Mouse (Mus musculus) hindbrain, postnatal 0 days (tissue): Measurements from ENCODE around the gene Gm6583. TPM values are rescaled to one million over a fixed set of nuclear protein-coding genes. Genes with fewer than 3 reads are reported as not detected.
A peak's percentile ranks its signal among the peaks of the same experiment; 100 is the strongest.
"Not testable (repeated sequence)": the region's sequence is repeated elsewhere in the genome, so short reads cannot be mapped to it uniquely, and the experiment has no call there.

Source experiments
- ATAC-seq: fragments of 200-750 bp; cut with Nextera tagmentation; 2 replicates; pipeline ENCODE4 v1.8.0; 2017; ENCODE audit warnings: mild to moderate bottlenecking, moderate TSS enrichment, moderate library complexity
- DNase-seq: peaks from one replicate; pipeline ENCODE4 v3.0.0-alpha.2; 2015; ENCODE audit warnings: low spot score
- H3K27ac ChIP-seq: fragments of 300-500 bp; sonication (generic); 2 replicates; pipeline ENCODE4 v1.5.1; 2014; ENCODE audit warnings: mild to moderate bottlenecking
- H3K27me3 ChIP-seq: fragments of 300-500 bp; sonication (generic); 2 replicates; pipeline ENCODE4 v1.6.1; 2014; ENCODE audit warnings: low read length, mixed read lengths; ENCODE audit not compliant: insufficient read depth
- H3K36me3 ChIP-seq: fragments of 300-500 bp; sonication (generic); 2 replicates; pipeline ENCODE4 v1.6.1; 2014; ENCODE audit warnings: low read length, mixed read lengths; ENCODE audit not compliant: insufficient read depth
- H3K4me1 ChIP-seq: fragments of 300-500 bp; sonication (generic); 2 replicates; pipeline ENCODE4 v1.6.1; 2014; ENCODE audit warnings: antibody characterized with exemption, low read length, mixed read lengths; ENCODE audit not compliant: insufficient read depth
- H3K4me2 ChIP-seq: fragments of 300-500 bp; sonication (generic); 2 replicates; pipeline ENCODE4 v1.6.1; 2014; ENCODE audit warnings: low read depth, mild to moderate bottlenecking, low read length, moderate library complexity, mixed read lengths
- H3K4me3 ChIP-seq: fragments of 300-500 bp; sonication (generic); 2 replicates; pipeline ENCODE4 v1.5.1; 2014; ENCODE audit warnings: low read length
- H3K9ac ChIP-seq: fragments of 300-500 bp; sonication (generic); replicated peaks from 2 replicates; pipeline ENCODE4 v1.6.1; 2014; ENCODE audit warnings: mild to moderate bottlenecking, low read length, moderate library complexity, mixed read lengths
- H3K9me3 ChIP-seq: fragments of 300-500 bp; sonication (generic); 2 replicates; pipeline ENCODE4 v1.6.1; 2016; ENCODE audit warnings: low read length, mixed read lengths
- CTCF ChIP-seq: IDR thresholded peaks from 2 replicates; pipeline ENCODE4 v1.5.1; 2016; ENCODE audit warnings: antibody characterized with exemption, control low read depth, low read depth
- WGBS: fragments of 180-500 bp; shearing (Covaris S2); extraction: QIAGEN DNeasy Blood & Tissue Kit; methylation state at CpG from one replicate; pipeline ENCODE4 v1.1.7; 2014; 5-methylcytosine and 5-hydroxymethylcytosine counted together
- polyA plus RNA-seq: library from polyadenylated mRNA; unstranded; fragments of >200 nt; fragmentation: Nextera tagmentation; extraction: Ambion mirVana; gene quantifications from 2 replicates; pipeline ENCODE4 v1.2.1, GENCODE M21; 2015
- total RNA-seq: library from RNA; depleted of rRNA; stranded (reverse); fragments of >200 nt; gene quantifications from 2 replicates; pipeline ENCODE4 v1.2.3, GENCODE M21; 2014

Gm6583 gene
- total and polyA plus RNA-seq, 2 experiments from 2014 or later, result 0.06 TPM; not detected in 1

DNA sequence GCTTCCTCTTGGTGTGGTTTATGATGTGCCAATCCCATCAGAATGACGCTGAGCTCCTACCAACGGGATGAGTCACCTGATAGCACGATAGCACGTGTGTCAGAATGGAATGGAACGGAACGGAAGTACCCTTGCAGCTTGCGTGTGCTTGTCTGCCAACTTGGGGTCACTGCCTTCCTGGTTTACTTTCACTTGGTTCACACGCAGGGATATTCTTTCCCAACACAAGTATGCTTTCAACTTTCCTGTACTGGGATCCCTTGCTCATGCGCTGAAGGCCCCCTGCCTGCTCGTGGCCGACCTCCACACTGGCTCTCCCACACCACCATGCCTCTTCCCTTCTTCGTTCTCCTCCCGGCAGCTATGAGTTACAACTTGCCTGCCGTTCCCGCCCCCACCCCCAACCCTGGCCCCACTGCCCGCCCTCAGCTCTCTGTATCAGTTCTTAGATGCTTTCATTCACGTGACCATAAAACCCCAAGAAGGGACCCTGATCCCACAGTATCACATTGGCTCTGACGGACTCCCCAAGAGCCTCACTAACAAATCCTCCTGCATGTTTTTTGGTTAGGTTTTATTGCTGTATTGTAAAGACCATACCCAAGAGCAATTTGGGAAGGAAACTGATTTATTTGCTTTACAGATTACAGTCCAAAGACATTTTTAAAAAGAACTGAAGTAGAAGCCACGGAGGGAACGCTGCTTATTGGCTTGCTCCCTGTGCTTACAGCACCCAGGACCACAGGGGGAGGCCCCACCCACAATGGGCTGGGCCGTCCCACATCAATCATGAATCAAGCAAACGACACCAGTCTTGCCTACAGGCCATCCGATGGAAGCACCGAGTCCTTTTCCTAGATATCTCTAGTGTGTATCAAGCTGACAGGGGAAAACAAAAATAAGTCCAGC is 30.9 kb downstream of the Gm6583 start:
- no peaks in the 10 kb centered on the region for H3K27me3 ChIP-seq
- no peak overlapping the region for H3K27ac ChIP-seq
- DNase-seq (no peak), ATAC-seq (no peak)
- 37% methylated on average over 24 of the region's 24 CpGs for WGBS
- TF ChIP-seq CTCF, result no peak
- H3K36me3 ChIP-seq, result peaks cover 11% of the 10 kb centered on the region
- H3K4me1 ChIP-seq, result peaks cover 6% of the 10 kb centered on the region
- no peaks in the 10 kb centered on the region for H3K9me3 ChIP-seq
- H3K9ac ChIP-seq, result no peak overlapping the region
- H3K4me3 ChIP-seq, result no peak overlapping the region
- peak overlapping the region; percentile 86; the same call in 1 of the 2 replicates for H3K4me2 ChIP-seq

DNA sequence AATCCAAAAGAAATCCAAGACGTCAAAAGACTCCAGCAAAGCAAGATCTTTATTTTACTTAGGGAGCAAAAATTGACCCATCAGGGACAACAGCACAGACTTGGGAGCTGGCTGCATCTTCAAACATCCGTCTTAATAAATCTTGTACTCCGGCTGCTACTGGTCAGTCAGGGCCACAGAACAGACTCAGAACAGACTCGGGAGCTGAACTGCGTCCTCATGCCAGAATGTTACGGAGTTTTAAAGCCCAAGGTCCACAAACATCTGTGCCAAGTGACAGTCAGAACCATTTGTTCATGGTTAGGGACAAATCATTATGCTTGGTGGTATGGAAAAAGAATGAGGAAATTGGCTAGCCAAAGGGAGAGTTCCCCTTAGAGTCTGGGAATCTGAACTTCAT is 32.6 kb downstream of the Gm6583 start:
- Histone ChIP-seq H3K4me2 (no peak overlapping the region), H3K27me3 (no peaks in the 10 kb centered on the region), H3K27ac (no peak overlapping the region), H3K9me3 (no peaks in the 10 kb centered on the region), H3K4me3 (no peak overlapping the region), H3K36me3 (no peaks in the 10 kb centered on the region), H3K4me1 (peaks cover 6% of the 10 kb centered on the region), H3K9ac (no peak overlapping the region)
- 90% methylated on average over 6 of the region's 6 CpGs for WGBS
- TF ChIP-seq CTCF, result no peak
- DNase-seq (no peak), ATAC-seq (no peak)

DNA sequence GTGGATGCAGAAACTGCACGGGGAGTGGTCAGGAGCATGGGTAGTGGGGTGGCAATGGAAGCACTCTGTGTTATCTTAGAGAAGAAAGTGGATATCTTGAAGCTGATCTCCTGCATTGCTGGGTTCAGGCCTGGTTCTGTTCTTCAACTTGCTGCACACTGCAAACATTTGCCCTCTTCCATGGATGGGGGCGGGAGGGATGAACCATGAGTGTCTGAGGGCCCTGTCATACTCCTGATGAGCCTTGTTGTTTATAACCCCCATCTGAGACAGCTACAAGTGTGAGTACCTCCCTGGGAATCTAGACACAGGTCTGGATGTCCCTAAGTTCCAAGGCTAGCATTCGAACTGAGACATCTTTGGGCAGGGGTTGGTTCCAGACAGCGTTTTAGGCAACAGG is 34.5 kb downstream of the Gm6583 start:
- H3K4me3 ChIP-seq, result no peak overlapping the region
- DNase-seq, result no peak
- WGBS, result 79% methylated on average over 4 of the region's 4 CpGs

DNA sequence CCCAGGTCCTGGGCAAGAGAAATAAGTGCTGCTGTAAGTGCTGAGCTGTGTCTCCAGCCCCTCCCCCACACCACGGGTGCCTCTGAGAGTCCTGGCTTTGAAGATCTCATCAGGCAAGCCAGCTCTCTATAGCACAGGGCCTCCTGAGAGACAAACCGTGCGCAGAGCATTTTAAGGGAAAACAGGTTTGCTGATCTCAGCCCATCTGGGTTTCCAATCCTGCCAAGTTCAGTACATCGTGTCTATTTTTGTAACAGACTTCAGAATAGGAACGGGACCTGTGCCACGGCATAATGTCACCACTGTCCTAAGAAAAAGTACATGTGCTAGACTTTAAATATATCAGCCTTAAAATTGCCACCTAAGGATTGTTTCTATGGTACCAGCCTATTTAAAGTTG is 34.9 kb downstream of the Gm6583 start:
- Histone ChIP-seq H3K4me3 (no peak overlapping the region), H3K9me3 (no peaks in the 10 kb centered on the region), H3K4me1 (no peaks in the 10 kb centered on the region), H3K4me2 (no peak overlapping the region), H3K36me3 (0 out of 2 replicates have a peak, but pooled peaks cover 4% of the 10 kb centered on the region), H3K9ac (no peak overlapping the region), H3K27me3 (no peaks in the 10 kb centered on the region), H3K27ac (no peak overlapping the region)
- ATAC-seq, result no peak
- WGBS, result 67% methylated on average over 6 of the region's 6 CpGs
- no peak for TF ChIP-seq CTCF
- no peak for DNase-seq

More for the DNA sequence above, 34.5 kb downstream of the Gm6583 start:
- Histone ChIP-seq H3K4me2 (no peak overlapping the region), H3K9ac (no peak overlapping the region), H3K27me3 (no peaks in the 10 kb centered on the region), H3K27ac (no peak overlapping the region), H3K36me3 (0 out of 2 replicates have a peak, but pooled peaks cover 4% of the 10 kb centered on the region), H3K9me3 (no peaks in the 10 kb centered on the region), H3K4me1 (no peaks in the 10 kb centered on the region)
- no peak for ATAC-seq
- no peak for TF ChIP-seq CTCF

DNA sequence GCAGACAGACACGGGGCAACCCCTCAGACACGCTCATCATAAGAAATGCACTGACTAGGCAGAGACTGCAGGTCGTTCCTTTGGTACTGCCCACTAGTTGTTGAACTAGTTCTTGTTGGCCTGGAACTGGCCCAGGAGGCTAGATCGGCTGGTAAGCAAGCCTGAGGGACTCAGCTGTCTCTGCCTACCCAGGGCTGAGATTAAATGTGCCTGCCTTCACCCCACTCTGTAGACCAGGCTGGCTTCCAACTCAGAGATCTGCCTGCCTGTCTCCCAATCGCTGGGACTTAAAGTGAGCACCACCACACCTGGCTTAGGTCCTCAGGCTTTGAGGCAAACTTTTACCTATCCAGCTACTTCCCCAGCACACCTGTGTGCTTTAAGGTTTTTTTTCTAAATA is 35.5 kb downstream of the Gm6583 start:
- ATAC-seq (no peak), DNase-seq (no peak)
- no peaks in the 10 kb centered on the region for H3K9me3 ChIP-seq
- no peak overlapping the region for H3K27ac ChIP-seq
- 0 out of 2 replicates have a peak, but pooled peaks cover 4% of the 10 kb centered on the region for H3K36me3 ChIP-seq
- H3K9ac ChIP-seq, result no peak overlapping the region
- no peaks in the 10 kb centered on the region for H3K27me3 ChIP-seq
- H3K4me1 ChIP-seq, result no peaks in the 10 kb centered on the region
- H3K4me2 ChIP-seq, result no peak overlapping the region
- WGBS, result 69% methylated on average over 5 of the region's 5 CpGs
- H3K4me3 ChIP-seq, result no peak overlapping the region
- no peak for TF ChIP-seq CTCF

DNA sequence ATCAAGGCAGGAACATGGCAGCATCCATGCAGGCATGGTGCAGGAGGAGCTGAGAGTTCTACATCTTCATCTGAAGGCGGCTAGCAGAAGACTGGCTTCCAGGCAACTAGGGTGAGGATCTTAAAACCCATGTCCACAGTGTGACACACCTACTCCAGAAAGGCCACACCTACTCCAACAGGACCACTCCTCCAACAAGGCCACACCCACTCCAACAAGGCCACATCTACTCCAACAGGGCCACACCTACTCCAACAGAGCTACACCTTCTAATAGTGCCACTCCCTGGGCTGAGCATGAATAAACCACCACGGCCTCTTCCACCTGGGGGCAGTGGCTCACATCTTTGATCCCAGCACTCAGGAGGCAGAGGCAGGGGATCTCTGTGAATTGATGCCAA is 36.5 kb downstream of the Gm6583 start:
- not testable (repeated sequence) for H3K4me1 ChIP-seq, DNase-seq, ATAC-seq, H3K4me3 ChIP-seq, H3K9me3 ChIP-seq, H3K27me3 ChIP-seq, H3K27ac ChIP-seq, H3K36me3 ChIP-seq, H3K4me2 ChIP-seq, H3K9ac ChIP-seq
- WGBS, result 74% methylated on average over 2 of the region's 2 CpGs

DNA sequence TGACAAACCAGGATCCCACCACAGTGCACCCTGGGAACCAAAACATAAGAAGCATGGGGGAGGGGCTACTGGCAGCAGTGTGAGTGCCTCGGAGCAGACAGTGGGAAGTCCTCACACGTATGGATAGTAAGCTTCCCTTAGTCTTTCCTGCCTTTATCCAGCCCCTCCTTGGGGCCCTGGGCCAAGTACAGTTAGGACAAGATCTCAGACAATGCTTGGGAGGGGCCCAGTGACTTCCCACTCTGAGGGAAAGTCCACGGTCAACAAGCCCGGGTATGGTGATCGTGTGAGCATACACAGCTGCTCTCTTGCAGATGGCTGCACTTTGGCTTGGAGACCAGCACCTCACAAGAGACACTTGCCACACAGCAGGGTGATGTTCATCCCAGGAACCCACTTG is 38.5 kb downstream of the Gm6583 start:
- H3K4me2 ChIP-seq, result no peak overlapping the region
- H3K27me3 ChIP-seq, result no peaks in the 10 kb centered on the region
- no peak overlapping the region for H3K4me3 ChIP-seq
- DNase-seq (no peak), ATAC-seq (no peak)
- 54% methylated on average over 5 of the region's 5 CpGs for WGBS
- H3K9me3 ChIP-seq, result no peaks in the 10 kb centered on the region
- TF ChIP-seq CTCF, result no peak
- peaks cover 12% of the 10 kb centered on the region; the same call in 1 of the 2 replicates for H3K36me3 ChIP-seq
- H3K4me1 ChIP-seq, result no peaks in the 10 kb centered on the region
- no peak overlapping the region for H3K27ac ChIP-seq
- H3K9ac ChIP-seq, result no peak overlapping the region
